Mouse (Mus musculus): ENCODE measurements at regions not wholly inside any gene's neighbourhood (a gene's known extent, or its start where the extent isn't known, plus 50 kb on each side); places are given as distances from the start of the nearest gene placed in this dataset.
"Not testable (repeated sequence)": the region's sequence is repeated elsewhere in the genome, so short reads cannot be mapped to it uniquely, and the experiment has no call there.

GRCm38 (mm10) chr5:101518791-101519547, 145.8 kb downstream of the Nkx6-1 start:
- DNase-seq (ENCODE audit: low read depth in 2 of 2, low spot score in 2 of 2): no peak

DNA sequence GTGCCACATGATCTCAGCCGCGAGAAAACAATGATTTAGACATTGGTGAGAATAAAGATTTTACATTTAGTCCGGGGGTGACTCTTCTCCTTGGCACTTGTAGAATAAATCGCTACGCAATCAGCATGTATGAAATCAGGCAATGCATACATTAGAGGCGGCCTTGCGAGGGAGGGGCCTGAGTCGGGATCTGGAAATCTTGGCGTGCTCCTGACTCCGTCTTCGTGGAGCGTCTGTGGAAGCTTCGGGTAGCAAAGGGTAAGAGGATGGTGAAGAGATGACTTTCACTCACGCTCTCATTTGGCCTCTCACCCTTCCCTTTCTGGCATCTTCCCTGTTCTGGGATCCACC, 167.1 kb downstream of the Nkx6-1 start:
- DNase-seq (ENCODE audit: low read depth in 2 of 2, low spot score in 2 of 2): no peak

DNA sequence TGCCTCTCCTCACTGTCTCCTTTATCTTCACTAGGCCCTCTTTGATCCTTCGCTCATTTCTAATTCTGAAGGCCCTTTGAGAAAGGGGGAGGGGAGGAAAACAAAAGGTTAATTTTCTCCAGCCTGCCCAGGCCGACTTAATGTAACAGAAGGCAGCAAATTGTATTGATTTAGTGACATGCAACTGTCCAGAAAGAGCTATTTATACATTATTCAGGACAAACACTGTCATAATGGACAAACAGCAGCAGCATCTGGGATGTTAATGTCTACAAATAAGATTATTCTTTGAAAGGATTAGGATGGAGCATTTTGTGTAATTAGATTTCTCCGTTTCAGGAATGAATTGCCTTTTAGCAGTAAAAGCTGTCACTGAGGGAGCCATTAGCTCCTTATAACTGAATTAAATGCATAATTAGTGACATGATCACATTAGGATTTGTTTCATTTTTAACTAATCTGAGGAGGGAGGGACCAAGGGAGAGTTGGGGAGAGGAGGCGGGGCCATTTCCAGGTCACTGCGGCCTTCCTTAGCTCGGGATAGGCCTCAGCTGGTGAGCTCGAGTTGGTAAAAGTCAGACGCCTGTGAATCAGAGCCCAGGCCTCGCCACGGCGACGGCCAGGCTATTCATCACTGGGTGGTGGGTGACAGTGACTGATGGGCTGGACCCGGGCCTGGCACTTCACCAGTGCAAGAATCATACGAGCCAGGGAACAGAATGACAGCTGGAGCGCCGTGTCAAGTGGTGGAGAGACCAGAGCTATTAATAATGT, 167.7 kb downstream of the Nkx6-1 start:
- no peak for DNase-seq (ENCODE audit: low read depth in 2 of 2, low spot score in 2 of 2)

DNA sequence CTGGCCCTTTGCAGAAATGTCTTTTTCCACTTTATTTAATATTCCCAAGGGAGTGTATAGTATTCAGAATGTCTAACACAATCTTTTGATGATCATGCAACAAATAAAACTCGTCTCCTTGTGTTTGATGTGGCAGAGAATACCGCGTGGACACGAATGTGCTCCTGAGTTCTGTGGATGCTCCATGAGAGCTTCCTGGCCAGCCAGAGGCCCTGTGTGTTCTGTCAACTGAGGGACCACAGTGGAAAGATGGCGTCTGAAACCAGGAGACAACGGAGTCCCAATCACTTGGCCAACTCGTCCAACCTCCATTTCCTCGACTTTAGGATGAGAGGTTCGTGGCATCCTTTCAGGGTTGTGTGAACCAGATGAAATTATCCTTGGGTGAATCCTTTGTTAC, 168.6 kb downstream of the Nkx6-1 start:
- DNase-seq (ENCODE audit: low read depth in 2 of 2, low spot score in 2 of 2): no peak

- no peak for DNase-seq (ENCODE audit: low read depth in 2 of 2, low spot score in 2 of 2)
These were observed 219.0 kb downstream of the Nkx6-1 start for GRCm38 (mm10) chr5:101445792-101446191.

DNA sequence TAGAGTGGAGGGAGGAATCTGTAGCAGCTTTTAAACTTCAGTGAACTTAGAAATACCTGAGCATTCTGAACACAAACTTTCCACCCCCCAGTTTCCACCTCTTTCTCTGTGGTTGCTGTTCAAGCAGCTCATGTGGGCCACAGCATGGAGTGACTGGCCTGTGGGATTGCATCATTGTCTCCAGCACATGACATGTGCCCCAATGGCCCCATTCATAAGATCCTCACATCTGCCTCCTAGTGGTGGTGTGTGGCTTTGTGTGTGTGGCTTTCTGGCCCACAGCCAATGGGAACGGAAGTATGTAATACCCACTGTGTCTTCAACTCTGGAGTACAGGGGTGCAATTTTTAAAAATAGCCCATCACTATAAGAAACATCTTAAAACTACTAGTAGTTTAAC, 223.0 kb downstream of the Nkx6-1 start:
- no peak for DNase-seq (ENCODE audit: low read depth in 2 of 2, low spot score in 2 of 2)

DNA sequence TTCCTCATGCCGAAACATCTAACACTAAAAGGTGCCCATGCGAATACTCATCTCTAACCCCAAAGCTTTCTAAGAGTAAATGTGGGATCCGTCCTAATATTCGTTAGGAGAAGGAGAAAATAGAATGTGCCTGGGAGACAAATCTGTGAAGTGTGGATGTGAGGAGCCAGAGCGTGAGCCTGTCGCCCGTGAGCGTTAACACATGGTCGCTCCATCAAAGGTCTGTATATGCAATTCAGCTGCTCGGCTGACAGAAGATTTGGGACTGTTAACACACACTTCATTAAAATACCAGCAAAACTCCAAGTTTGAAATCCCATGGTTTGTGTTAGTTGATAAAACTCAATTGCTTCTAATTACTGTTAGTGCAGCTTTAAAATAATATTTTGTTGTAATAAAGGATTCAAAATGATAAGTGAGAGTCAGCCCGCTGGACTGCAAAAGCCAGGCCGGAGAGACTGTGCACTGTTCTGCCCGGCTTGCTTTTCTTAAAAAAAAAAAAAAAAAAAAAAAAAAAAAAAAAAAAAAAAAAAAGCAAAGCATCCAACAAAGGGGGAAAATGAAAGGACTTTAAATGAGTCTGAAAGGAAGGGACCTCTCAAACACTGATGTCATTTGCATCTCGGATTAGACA, 227.0 kb downstream of the Nkx6-1 start:
- no peak for DNase-seq (ENCODE audit: low read depth in 2 of 2, low spot score in 2 of 2)

DNA sequence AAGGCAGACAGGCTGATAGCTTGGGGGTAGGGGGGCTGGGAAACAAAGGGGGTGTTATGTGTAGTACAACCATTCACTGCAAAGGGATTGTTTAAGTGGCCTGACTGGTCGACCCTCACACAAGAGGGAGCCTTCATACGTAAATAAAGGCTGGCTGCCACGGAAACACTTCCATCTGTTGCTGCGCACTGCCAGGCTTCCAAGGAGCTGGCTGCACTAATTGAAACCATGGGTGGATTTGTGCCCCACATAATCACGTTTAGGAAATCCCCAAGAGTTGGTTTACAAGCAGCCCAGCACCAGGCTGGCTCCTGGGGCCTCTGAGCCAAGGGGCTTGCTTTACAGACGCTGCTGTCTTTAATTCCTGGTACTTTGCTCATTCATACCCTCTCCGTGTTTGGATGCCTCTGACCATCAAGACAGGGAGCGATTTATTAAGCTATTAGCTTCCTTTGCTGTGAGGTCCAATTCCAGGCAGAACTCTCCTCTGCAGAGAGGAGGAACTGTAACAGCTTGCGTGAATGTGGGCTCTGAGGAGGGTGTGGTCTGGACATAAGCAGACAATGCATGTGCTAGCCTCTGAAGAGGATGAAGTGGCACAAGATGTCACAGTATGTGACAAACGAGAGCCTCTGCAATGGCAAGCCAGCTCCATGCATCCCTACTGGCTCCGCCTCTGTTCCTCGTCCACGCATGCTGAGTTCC, 238.6 kb downstream of the Nkx6-1 start:
- no peak for DNase-seq (ENCODE audit: low read depth in 2 of 2, low spot score in 2 of 2)

DNA sequence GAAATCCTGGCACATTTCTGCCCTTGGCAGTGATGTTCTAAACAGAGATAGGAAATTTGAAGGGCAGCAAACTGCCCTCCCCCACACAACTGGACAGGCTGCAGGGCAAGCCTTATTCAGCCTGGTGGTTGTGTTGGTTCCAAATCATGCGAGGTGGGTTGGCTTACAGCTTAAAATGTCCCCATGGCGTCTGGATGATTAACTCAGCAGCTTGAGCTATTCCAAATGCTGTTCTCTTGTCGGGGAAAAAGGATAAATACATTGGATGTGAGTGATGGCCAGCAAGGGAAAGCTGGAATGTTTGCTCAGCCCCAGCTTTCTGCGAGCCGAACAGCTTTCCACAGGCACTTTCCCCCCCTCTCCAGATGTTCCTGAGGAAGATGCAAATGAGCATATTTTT, 280.5 kb downstream of the Nkx6-1 start:
- DNase-seq (ENCODE audit: low read depth in 2 of 2, low spot score in 2 of 2): no peak

DNA sequence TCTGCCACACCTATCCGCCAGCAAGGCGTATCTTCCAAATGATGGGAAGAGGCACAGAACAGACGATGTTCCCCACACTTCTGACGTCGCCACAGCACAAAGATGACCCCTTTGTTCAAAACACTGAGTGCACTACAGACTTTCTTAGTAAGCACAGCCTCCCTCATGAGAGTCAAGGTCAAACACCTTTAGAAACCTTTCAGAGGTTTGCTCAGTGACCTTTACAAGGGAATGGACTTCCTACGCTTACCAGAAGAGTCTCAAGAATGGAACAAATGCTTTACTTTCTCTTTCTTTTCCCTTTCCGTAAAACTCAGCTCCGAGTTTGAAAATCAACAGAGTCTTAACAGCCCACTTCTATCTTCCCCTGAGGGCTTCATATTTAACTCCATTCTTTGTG, 283.4 kb downstream of the Nkx6-1 start:
- DNase-seq (ENCODE audit: low read depth in 2 of 2, low spot score in 2 of 2): no peak

- DNase-seq (ENCODE audit: low read depth in 2 of 2, low spot score in 2 of 2): no peak
These were observed 288.1 kb downstream of the Nkx6-1 start for GRCm38 (mm10) chr5:101376657-101377056.

GRCm38 (mm10) chr5:101374129-101374528, 290.7 kb downstream of the Nkx6-1 start:
- DNase-seq (ENCODE audit: low read depth in 2 of 2, low spot score in 2 of 2): no peak

GRCm38 (mm10) chr5:101372204-101372603, 292.6 kb downstream of the Nkx6-1 start:
- DNase-seq (ENCODE audit: low read depth in 2 of 2, low spot score in 2 of 2): no peak

DNA sequence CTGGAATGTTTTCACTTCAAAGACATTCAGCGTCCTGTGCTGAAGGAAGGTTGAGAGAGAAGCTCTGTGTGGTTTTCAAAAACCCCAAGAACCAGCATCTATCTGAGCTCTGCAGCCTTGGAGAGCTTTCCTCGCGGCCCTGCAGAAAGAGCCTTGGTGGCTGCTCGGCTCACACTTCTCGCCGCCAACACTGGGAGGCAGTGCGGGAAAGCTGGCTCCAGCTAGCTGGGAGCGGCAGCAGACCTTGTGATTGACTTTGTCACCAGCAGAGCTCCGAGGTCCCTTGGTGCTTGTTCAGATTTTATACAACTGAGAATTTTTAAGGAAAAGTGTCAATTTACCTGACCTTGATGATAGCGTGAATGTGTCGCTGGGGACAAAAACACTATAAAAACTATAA, 299.4 kb downstream of the Nkx6-1 start:
- no peak for DNase-seq (ENCODE audit: low read depth in 2 of 2, low spot score in 2 of 2)

GRCm38 (mm10) chr5:101359986-101360385, 304.8 kb downstream of the Nkx6-1 start:
- no peak for DNase-seq (ENCODE audit: low read depth in 2 of 2, low spot score in 2 of 2)

DNA sequence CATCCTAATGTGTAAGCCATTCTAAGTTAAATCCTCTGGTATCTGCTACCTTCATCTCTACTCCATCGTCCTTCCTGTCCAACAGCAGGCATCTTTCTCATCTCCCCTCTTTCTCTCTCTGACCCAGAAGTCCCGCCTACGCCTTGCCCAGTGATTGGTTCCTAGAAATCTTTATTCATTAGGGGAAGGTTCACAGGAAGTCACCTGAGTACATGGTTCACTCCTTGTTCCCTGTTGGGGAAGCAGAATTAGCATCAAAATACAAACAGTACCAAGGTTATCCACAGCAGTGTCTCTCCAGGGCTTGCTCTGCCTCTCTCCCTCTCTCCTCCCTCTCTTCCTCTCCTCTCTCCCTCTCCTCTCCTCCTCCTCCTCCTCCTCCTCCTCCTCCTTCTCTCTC, 319.4 kb downstream of the Nkx6-1 start:
- DNase-seq (ENCODE audit: low read depth in 2 of 2, low spot score in 2 of 2): no peak

DNA sequence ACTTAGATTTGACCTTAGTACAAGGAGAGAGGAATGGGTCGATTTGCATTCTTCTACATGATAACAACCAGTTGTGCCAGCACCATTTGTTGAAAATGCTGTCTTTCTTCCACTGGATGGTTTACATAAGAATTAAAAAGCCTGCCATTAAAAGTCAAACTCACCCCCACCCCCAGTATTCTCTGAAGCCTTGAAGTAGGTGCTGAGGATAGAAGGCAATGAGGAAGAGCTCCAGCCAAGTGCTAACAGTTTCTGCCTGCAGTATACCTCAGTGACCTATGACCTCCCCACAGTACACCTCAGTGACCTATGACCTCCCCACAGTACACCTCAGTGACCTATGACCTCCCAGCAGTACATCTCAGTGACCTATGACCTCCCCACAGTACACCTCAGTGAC, 328.4 kb downstream of the Nkx6-1 start:
- DNase-seq (ENCODE audit: low read depth in 2 of 2, low spot score in 2 of 2): not testable (repeated sequence)

- no peak for DNase-seq (ENCODE audit: low read depth in 2 of 2, low spot score in 2 of 2)
These were observed 333.0 kb downstream of the Nkx6-1 start for GRCm38 (mm10) chr5:101331825-101332224.

DNA sequence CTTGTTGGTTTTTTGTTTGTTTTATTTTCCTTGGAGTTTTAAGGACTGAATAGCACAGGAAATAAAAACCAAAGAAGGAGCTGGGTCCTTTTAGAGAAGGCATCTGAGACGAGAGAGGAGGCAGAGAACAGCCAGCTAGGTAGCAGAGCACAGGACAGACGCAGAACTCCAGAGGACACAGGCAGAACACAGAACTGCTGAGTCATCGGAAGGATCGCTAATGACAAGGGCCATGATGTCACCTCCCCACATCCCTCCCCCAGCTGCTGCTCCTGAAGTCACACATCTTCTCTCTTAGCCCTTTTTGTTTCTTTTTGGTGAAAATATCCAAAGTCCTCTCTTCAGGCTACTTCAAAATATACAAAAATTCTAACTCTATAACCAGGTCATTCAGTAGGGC, 338.7 kb downstream of the Nkx6-1 start:
- DNase-seq (ENCODE audit: low read depth in 2 of 2, low spot score in 2 of 2): no peak

DNA sequence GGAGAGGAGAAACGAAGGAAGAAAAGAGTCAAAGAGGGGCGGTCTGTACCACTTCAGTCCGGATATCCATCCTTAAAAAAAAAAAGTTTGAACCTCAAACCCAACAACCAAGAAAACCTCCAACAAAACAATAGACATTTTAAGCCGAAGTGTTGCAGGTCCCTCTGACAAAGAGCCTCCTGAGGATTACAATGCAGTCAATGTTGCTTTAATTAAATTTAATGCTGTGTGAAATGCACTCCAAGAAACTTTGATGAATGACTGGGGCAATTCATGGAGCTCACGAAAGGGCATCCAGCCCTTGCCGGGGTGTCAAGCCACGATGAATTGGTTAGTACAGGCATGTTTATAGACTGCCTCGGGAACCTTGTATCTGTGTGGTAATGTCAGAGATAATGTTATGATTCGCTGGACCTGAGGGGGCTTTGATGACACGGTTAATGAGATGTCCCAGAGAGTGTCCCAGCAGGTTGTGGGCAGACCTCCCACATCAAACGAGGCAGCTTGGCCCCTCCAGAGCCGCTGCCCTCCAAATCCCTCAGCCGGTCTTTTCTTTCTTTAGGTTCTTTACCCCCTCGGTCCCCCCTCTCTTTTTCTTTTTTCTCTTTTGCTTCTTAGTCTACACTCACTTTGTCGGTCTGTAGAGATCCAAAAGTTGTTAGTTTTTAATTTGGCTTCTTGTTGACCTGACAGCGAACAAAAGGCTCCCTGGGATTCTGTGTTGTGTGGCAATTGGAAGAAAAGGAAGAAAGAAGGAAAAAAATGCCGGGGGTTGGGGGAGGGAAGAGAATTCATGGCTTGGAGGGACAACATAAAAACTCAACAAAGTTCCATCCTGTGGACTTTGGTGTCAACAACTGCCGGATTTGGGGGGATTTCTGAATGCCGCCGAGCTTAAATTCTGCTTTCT, 341.5 kb downstream of the Nkx6-1 start:
- DNase-seq (ENCODE audit: low read depth in 2 of 2, low spot score in 2 of 2): no peak

- DNase-seq (ENCODE audit: low read depth in 2 of 2, low spot score in 2 of 2): no peak
These were observed 364.8 kb downstream of the Nkx6-1 start for GRCm38 (mm10) chr5:101299986-101300385.
